Mouse (Mus musculus) brain, embryonic 14.5 days (tissue): ENCODE results near the gene Sox15.

Experiments
- CTCF ChIP-seq: fragments of 200-500 bp; IDR thresholded peaks from 2 replicates; pipeline ENCODE4 v1.5.1; 2012; ENCODE audit warnings: inconsistent platforms, mild to moderate bottlenecking, moderate library complexity, borderline replicate concordance; ENCODE audit not compliant: insufficient read depth, insufficient read length; ENCODE audit errors: extremely low read depth
- POLR2A ChIP-seq: fragments of 200-500 bp; IDR thresholded peaks from 2 replicates; pipeline ENCODE4 v1.6.1; 2012; ENCODE audit warnings: mild to moderate bottlenecking, inconsistent platforms, borderline replicate concordance; ENCODE audit not compliant: poor library complexity, insufficient read depth, insufficient read length, severe bottlenecking; ENCODE audit errors: extremely low read depth

- TF ChIP-seq CTCF (no peak), POLR2A (no peak)
These were observed 354 bp upstream of the Sox15 start for GRCm38 (mm10) chr11:69654760-69655159.
